Mouse (Mus musculus): ENCODE data around the gene Cnn3. TPM values are rescaled to one million over a fixed set of nuclear protein-coding genes. Genes with fewer than 3 reads are reported as not detected.

Gene Cnn3
- total RNA-seq, 2 experiments from 2014 or later, result 42.1 to 43.8 TPM

DNA sequence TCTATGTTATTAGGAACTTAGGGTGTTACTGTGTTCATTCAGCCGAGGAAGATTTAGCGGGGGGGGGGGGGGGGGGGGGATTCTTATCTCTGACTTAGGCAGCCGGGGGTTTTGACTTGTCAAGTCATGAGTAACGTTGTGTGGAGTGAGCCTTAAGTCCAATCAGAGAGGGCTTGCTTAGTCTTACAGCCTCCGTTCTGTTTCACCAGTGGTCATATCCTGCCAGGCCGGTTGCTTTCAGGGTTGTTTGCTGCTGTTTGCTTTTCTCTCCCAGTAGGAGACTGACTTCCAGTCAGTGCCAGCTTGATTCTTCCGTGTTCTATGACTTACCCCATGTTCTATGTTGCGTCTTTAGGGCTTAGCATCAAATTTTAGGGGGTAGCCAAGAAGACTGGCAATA lies 20.2 kb downstream of the Cnn3 start:
- intact Hi-C loops (cut with DNase I), result no loop called here
- no peak for DNase-seq

- DNase-seq, result no peak
- intact Hi-C loops (cut with DNase I), result no loop called here
These were observed 21.8 kb downstream of the Cnn3 start for GRCm38 (mm10) chr3:121448029-121448468.

GRCm38 (mm10) chr3:121448606-121449005 lies 22.3 kb downstream of the Cnn3 start:
- DNase-seq, result no peak
- intact Hi-C loops (cut with DNase I), result no loop called here

DNA sequence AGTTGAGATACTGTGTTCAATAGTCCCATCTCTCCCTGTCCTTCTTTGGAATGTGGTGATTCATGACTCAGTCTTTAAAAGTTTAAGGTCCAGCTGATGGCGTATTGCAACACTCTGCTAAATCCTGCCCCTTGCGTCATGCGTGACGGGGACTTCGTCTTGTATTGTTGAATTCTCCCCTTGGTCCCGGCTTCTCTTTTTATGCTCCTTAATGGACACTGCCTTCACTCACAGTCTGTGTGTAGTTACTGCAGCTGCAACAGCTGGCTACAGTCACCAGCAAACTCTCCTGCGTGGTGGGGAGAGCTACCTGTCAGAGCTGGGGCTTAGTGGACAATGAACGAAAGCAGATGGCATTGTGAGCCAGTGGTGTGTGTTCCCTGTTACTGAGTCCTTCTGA lies 23.2 kb downstream of the Cnn3 start:
- intact Hi-C loops (cut with DNase I), result no loop called here
- DNase-seq, result no peak

GRCm38 (mm10) chr3:121451404-121451803 lies 25.1 kb downstream of the Cnn3 start:
- intact Hi-C loops (cut with DNase I), result no loop called here

GRCm38 (mm10) chr3:121458545-121459492 lies 32.5 kb downstream of the Cnn3 start:
- no peak for DNase-seq
- intact Hi-C loops (cut with DNase I), result no loop called here

More at GRCm38 (mm10) chr3:121451404-121451803, 25.1 kb downstream of the Cnn3 start:
- no peak for DNase-seq

GRCm38 (mm10) chr3:121460473-121461193 lies 34.3 kb downstream of the Cnn3 start:
- intact Hi-C loops (cut with DNase I), result no loop called here
- DNase-seq, result no peak

GRCm38 (mm10) chr3:121461477-121461876 lies 35.2 kb downstream of the Cnn3 start:
- intact Hi-C loops (cut with DNase I), result no loop called here

GRCm38 (mm10) chr3:121462782-121463181 lies 36.5 kb downstream of the Cnn3 start:
- intact Hi-C loops (cut with DNase I), result no loop called here
- no peak for DNase-seq

More at GRCm38 (mm10) chr3:121461477-121461876, 35.2 kb downstream of the Cnn3 start:
- DNase-seq, result no peak

DNA sequence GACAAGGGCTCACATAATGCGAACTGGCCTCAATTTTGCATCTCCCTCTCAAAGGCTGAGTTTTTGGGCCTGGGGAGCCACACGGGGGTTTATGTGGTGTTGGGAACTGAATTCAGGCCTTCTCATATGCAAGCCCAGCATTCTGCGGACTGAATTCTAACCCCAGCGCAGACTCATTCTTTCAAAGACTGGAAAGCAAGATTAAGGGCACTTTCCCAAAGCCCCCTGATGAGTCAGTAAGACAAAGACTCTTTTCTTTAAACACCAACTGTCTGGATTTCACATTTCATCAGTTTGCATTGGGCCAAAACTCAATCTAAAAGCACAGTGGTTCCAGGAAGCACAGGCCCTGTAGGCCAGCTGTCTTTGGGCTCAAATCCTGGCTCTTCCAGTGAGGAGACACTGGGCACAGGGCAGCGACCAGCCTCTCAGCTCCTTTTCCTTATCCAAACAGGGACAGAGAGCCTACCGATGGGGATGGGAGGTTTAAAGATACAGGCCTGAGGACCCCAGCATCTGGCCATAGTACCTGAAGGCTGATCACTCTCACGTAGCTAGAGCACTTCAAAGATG lies 38.5 kb downstream of the Cnn3 start:
- DNase-seq, result no peak

GRCm38 (mm10) chr3:121465795-121466194 lies 39.5 kb downstream of the Cnn3 start:
- DNase-seq, result no peak
- intact Hi-C loops (cut with DNase I), result no loop called here

More for the DNA sequence above, 38.5 kb downstream of the Cnn3 start:
- intact Hi-C loops (cut with DNase I), result no loop called here

DNA sequence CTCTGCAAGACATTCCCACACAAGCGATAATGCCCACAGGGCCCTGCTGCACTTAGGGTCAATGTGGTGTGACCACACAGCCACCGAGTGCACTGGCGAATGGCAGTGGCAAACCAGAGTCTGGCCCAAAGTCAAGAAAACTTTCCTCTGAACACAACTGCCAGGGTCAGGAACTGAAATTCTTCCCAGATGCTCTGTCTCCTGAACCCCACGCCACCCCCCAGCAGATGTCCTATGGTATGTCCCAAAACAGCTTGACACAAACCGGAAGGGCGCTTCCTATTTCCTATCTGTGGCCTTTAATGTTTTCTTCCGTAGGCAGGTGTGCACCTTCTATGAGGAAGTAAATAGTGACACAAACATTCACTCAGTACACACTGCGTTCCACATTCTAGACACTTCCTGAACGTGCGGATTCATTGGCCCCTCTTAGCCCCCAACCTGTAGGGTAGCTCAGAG lies 40.8 kb downstream of the Cnn3 start:
- DNase-seq, result no peak
- intact Hi-C loops (cut with DNase I), result no loop called here

DNA sequence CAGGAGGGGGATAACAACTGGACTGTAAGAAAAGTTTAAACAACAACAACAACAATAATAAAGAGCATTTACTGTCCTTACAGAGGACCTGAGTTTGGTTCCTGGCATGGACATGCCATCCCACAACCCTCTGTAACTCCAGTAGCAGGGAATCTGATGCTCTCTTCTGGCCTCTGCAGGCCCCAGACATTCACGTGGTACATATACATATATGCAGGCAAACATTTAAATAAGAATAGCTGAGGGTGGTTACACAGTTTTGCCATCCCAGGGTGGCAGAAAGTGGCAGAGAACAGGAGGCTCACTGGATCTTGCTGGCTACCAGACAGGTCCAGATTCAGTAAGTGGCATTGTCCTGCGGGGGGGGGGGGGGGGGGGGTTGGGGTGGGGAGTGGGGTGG lies 41.8 kb downstream of the Cnn3 start:
- intact Hi-C loops (cut with DNase I), result no loop called here
- no peak for DNase-seq

GRCm38 (mm10) chr3:121469185-121469975 lies 43.1 kb downstream of the Cnn3 start:
- intact Hi-C loops (cut with DNase I), result no loop called here
- no peak for DNase-seq

DNA sequence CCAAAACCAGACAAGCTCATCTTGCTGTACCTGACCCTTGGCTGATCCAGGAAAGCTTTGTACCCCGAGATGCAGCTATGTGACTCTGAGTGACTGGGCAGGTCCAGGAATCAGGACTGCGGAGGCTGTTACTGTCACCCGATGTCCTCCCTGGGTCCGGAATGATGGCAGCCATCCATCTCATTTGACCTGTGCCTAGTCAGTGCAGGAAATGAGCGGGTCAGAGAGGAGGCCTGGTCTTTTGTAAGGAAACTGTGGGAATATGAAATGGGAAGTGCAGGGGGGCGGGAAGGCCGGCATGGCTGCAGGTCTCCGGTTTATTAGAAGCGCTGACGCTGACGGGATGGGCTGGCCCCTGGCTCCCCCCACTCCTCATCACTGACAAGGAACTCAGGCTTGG lies 45.4 kb downstream of the Cnn3 start:
- intact Hi-C loops (cut with DNase I), result no loop called here
- DNase-seq, result no peak

DNA sequence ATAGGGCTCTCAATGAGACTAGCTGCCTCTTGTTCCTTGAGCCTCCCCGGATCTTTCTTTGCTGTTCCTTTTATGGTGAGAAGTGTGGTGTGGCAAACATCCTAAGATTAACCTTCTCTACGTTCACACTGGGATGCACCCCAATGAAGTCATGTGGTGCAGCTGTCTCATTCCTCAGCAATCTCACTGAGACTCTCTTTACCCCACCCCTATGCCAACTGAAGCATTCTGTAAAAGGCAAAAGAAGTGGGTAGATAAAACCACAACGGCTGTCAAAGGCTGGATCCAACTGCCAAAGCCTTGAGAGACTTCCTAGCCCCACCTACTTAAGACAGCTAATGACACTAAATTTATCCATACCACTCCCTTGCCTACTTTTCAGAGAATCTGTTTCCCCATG lies 48.4 kb downstream of the Cnn3 start:
- DNase-seq, result no peak
- intact Hi-C loops (cut with DNase I), result no loop called here

- intact Hi-C loops (cut with DNase I), result no loop called here
- no peak for DNase-seq
These were observed 54.0 kb downstream of the Cnn3 start for GRCm38 (mm10) chr3:121480030-121480960.

- DNase-seq, result no peak
- intact Hi-C loops (cut with DNase I), result no loop called here
These were observed 54.7 kb downstream of the Cnn3 start for GRCm38 (mm10) chr3:121480961-121481436.

DNA sequence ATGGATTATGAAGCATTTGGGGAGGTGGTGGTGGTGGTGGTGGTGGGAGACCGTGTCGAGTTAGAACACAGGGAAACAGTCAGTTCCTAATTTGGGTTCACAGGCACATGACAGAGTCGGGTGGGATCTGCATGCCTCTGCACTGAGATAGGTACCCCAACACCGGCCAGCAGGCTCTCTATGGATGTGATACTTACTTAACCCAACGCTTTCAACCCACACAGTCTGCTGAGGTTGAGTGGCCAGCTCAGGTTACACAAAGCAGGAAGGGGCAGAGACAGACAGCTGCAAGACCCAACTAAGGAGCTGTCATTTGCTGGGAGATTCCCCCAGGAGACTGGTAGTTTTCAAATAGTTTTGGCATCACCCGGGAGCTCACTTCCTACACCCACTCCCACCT lies 55.3 kb downstream of the Cnn3 start:
- no peak for DNase-seq
- intact Hi-C loops (cut with DNase I), result no loop called here
